In genomic region chrX:71381571-71381970, GRCm38 (mm10) we compare ENCODE assay signal across 9 mouse cellular contexts. TPM values are rescaled to one million over a fixed set of nuclear protein-coding genes. Genes with fewer than 3 reads are reported as not detected.
DNase-seq lines count a peak whose midpoint lies in the region; ATAC-seq and TF ChIP-seq lines count a peak whose summit lies in the region.
"Had no signal": no experiment of that assay in that cellular context is flagged by ENCODE, and none has a peak within 500 bp of the region (broad histone marks: within the 10 kb centered on the region; RNA-seq: fewer than 3 reads in every experiment).

No protein-coding gene starts in this region.

- H3K9me3 ChIP-seq in liver, embryonic 14.5 days (ENCODE audit: control insufficient read depth, low read length), result no peaks in the 10 kb centered on the region
- H3K9me3 ChIP-seq in liver, embryonic 11.5 days (ENCODE audit: control insufficient read depth, low read length), result no peaks in the 10 kb centered on the region
- H3K9me3 ChIP-seq: heart, embryonic 13.5 days had no signal

- peak; percentile 53 for TF ChIP-seq CTCF in liver, embryonic 14.5 days (IDR thresholded peaks at IDR 0.05; ENCODE audit: low read depth)

- H3K4me1 ChIP-seq in liver, embryonic 14.5 days (replicated peaks; ENCODE audit: control insufficient read depth in 2 of 2, insufficient read depth in 2 of 2, low read length in 1 of 2), result no peaks in the 10 kb centered on the region
- no peaks in the 10 kb centered on the region for H3K4me1 ChIP-seq in liver, embryonic 11.5 days (replicated peaks; ENCODE audit: control insufficient read depth, insufficient read depth, low read length)
- H3K4me1 ChIP-seq: heart, embryonic 13.5 days had no signal

- no peak overlapping the region for H3K4me3 ChIP-seq in liver, embryonic 14.5 days (ENCODE audit: insufficient read depth in 1 of 2, low read depth in 2 of 2, low read length in 2 of 2)
- no peak overlapping the region for H3K4me3 ChIP-seq in liver, embryonic 11.5 days (ENCODE audit: low read depth, low read length)
- H3K4me3 ChIP-seq: heart, embryonic 13.5 days had no signal

- WGBS in liver, embryonic 14.5 days (ENCODE audit: insufficient replicate concordance), result 51% methylated on average over 5 of the region's 5 CpGs
- WGBS in liver, embryonic 11.5 days, result 46% methylated on average over 5 of the region's 5 CpGs

- DNase-seq in embryo, embryonic 10 days (ENCODE audit: low spot score), result peak; percentile 57
- DNase-seq in embryo, embryonic 9.5 days (ENCODE audit: extremely low spot score), result no peak
- DNase-seq in liver, embryonic 14.5 days (ENCODE audit: low read depth in 3 of 3, low spot score in 3 of 3), result peak in 1 of 3 experiments; percentile 9
- no peak for DNase-seq in liver, embryonic 11.5 days (ENCODE audit: low spot score)
- DNase-seq in cerebellum, adult 9-10 months, result peak; percentile 45
- DNase-seq in kidney, postnatal 36 days, result peak; percentile 28 to 33
- peak; percentile 45 for DNase-seq in retina, embryonic 14.5 days (ENCODE audit: low spot score)

- H3K27ac ChIP-seq in liver, embryonic 14.5 days, result no peak overlapping the region
- no peak overlapping the region for H3K27ac ChIP-seq in liver, embryonic 11.5 days (ENCODE audit: low read depth, low read length)
- H3K27ac ChIP-seq: heart, embryonic 13.5 days had no signal

- no peak for ATAC-seq in liver, embryonic 14.5 days (ENCODE audit: insufficient read depth)
- ATAC-seq in liver, embryonic 11.5 days (replicated peaks; ENCODE audit: low FRiP score), result no peak
- no peak for ATAC-seq in erythroid progenitor cell, adult 5-6 weeks (replicated peaks; ENCODE audit: low FRiP score, poor library complexity, severe bottlenecking)

- H3K9ac ChIP-seq in liver, embryonic 14.5 days (replicated peaks), result no peak overlapping the region
- no peak overlapping the region for H3K9ac ChIP-seq in liver, embryonic 11.5 days (ENCODE audit: low read depth, low read length)
- H3K9ac ChIP-seq: heart, embryonic 13.5 days had no signal

- no peak for TF ChIP-seq EP300 in liver, embryonic 14.5 days (IDR thresholded peaks at IDR 0.05; ENCODE audit: low read depth)

- H3K4me2 ChIP-seq in liver, embryonic 14.5 days (ENCODE audit: low read depth), result no peak overlapping the region
- no peak overlapping the region for H3K4me2 ChIP-seq in liver, embryonic 11.5 days
- H3K4me2 ChIP-seq: heart, embryonic 13.5 days had no signal

- H3K36me3 ChIP-seq in liver, embryonic 14.5 days (replicated peaks; ENCODE audit: control insufficient read depth, insufficient read depth, low read depth), result no peaks in the 10 kb centered on the region
- no peaks in the 10 kb centered on the region for H3K36me3 ChIP-seq in liver, embryonic 11.5 days (ENCODE audit: control insufficient read depth, insufficient read depth, low read length)
- H3K36me3 ChIP-seq: heart, embryonic 13.5 days had no signal

- H3K27me3 ChIP-seq in liver, embryonic 14.5 days (ENCODE audit: control insufficient read depth, insufficient read depth, low read length), result no peaks in the 10 kb centered on the region
- no peaks in the 10 kb centered on the region for H3K27me3 ChIP-seq in liver, embryonic 11.5 days (replicated peaks; ENCODE audit: control insufficient read depth, insufficient read depth, low read length)
- H3K27me3 ChIP-seq: heart, embryonic 13.5 days had no signal

RNA-seq across cellular contexts. Expression of gene Mtmr1, which starts 17.0 kb away (rescaled TPM):
- polyA plus RNA-seq in liver, embryonic 14.5 days (2012; rRNA removed), result 2.3 and 2.8 TPM in 2 replicates
- 6.4 and 6.8 TPM in 2 replicates for polyA plus RNA-seq in liver, embryonic 14.5 days (2014; fragmentation: Nextera tagmentation; extraction: Ambion mirVana)
- polyA plus RNA-seq in liver, embryonic 11.5 days (2014; fragmentation: Nextera tagmentation; extraction: Ambion mirVana), result 10.4 and 14.5 TPM in 2 replicates
- 11.9 and 18.4 TPM in 2 replicates for total RNA-seq in erythroid progenitor cell, adult 5-6 weeks (2015; ENCODE audit: low replicate concordance)
- 11.6 and 19.3 TPM in 2 replicates for total RNA-seq in erythroid progenitor cell, adult 5-6 weeks (2017; ENCODE audit: low replicate concordance)

Comparison
In these comparisons a context has a peak if more than half of its experiments do, and no peak if none do; other contexts are left out.
1. DNase-seq: peak in embryo, embryonic 10 days (single experiment), cerebellum, adult 9-10 months (single experiment), kidney, postnatal 36 days (2 of 2) and retina, embryonic 14.5 days (single experiment); none in embryo, embryonic 9.5 days (single experiment) and liver, embryonic 11.5 days (single experiment).